Mouse (Mus musculus) heart, adult 9 months (tissue): ENCODE data around the gene Cabp1.

Experiments used
- DNase-seq, 2 experiments: peaks; one replicate each; pipeline ENCODE4 v3.0.0; 2022; ENCODE audit warnings: low spot score in 2 of 2

The Cabp1 gene

DNA sequence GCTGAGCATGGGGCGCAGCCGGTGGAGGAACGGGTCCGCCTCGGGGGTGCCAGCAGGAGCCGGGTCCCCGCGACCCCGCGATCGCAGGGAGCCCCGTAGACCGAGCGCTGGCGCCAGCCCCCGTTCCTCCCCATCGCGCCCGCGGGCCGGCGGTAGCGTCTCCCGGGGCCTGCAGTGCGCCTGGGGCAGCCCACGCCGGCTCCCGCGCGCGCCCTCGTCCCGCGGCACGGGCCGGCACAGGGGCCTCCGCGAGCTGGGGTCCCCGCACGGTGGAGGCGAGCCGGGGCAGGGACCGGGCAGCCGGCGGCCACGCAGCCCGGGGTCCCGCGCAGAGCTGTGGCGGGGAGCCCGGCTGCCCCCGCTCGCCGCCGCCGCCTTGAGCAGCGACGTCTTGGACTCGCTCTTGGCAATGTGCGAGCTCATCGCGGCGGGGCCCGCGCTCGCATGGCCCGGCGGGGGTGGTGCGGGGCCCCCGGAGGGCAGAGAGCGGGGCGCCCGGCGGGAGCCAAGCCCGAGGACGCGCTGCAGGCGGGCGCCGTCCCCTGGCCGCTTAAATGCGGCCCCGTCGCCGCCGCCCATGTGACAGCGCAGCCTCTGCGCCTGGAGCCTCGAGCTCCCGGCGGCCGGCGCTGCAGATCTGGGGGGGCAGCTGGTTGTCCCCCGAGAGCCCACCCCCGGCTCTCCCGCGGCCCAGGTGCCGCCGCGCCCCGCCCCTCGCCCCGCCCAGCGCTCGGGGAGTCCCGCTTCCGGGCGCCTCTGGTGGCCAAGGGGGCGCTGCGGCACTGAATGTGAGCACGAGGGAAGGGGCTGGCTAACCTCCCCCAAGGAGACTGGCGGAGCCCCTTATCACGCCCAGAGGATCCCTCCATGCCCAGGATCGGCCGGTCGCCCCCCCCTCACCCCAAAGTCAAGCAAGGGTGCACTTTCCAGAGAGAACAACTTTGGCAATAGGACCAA is at the start of gene Cabp1:
Gene Cabp1, minus strand, starts transcription at position 713 of the 957 bp plus-strand sequence.
- DNase-seq, result no peak

DNA sequence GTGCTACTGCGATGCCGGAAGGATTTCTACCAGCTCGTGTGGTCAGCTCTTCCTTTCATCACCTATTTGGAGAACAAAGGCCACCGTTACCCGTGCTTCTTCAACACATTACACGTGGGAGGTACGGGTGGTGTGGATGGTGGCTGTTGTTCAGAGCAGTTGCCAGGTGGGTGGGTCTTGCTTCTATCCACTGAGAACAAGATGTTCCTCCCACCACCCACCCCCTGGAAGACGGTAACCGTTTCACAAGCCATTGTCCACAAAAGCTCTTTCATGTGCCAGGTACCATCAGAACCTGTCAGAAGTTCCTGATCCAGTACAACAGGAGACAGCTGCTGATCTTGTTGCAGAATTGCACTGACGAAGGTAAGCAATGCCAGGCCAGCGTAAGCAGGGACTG is 46.0 kb upstream of the Cabp1 start:
- DNase-seq, result no peak

GRCm38 (mm10) chr5:115238729-115239195 is 44.6 kb upstream of the Cabp1 start:
- DNase-seq, result peak; percentile 31 to 32

DNA sequence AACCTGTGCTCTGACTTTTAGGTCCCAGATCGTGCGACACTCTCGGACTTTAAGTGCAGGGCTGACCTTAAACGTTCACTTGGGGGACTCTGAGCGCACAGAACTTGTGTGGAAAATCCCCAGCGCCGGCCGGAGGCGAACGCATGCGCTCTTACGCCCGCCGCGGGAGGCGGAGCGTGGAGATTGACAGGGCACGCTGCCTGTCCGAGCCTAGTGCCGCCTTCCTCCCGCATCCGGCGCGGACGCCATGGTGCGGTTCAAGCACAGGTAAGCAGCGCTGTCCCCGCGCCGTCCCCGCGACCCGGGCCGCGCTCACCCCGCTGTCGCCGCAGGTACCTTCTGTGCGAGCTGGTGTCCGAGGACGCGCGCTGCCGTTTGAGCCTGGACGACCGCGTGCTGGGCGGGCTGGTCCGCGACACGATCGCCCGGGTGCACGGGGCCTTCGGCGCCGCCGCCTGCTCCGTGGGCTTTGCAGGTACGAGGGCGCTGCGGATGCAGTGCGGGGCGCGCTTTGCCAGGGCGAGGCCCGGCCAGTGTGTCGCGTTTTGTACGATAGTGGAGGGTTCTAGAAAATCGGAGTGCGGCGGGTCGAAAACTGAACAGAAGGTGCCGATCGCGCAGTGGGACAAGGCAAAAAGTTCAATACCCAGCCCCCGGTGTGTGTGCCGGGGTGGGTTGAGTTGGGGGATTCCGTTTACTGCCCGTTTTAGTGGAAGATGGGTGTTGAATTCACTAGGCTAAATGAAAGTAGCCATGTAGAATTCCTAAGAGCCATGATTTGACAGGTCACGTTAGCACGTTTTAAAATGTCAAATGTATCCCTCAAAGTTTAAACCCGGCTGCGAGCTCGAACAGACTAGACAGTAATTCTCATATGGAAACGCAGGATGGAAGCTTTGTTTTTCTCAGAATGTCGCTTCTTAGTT is 43.9 kb upstream of the Cabp1 start:
- peak; percentile 91 to 94 for DNase-seq

DNA sequence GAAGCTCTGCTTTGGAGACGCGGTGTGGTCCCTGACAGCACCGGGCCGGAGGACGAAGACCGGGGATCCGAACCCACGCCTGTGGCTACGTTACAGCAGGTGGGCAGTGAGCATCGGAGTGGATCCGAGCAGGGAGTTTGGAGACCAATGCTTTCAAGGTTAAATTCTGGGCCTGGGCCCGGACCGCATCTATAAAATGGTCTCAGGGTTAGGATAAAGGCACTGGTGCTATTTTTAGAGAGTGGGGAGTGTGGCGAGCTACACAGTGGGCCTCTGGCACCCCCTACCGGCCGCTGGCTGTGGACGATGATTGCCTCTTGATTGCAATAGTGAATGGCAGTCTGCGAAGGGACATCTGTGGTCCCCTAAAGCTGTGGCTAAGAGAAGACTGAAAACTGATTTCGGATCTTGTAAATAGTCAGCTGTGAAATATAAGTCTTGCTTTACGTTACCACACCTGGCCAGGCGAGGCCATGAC is 41.6 kb upstream of the Cabp1 start, which contains the start of gene Pop5:
Gene Pop5, plus strand, starts transcription at position 51 of the 478 bp plus-strand sequence.
- DNase-seq, result peak; percentile 75 to 90

DNA sequence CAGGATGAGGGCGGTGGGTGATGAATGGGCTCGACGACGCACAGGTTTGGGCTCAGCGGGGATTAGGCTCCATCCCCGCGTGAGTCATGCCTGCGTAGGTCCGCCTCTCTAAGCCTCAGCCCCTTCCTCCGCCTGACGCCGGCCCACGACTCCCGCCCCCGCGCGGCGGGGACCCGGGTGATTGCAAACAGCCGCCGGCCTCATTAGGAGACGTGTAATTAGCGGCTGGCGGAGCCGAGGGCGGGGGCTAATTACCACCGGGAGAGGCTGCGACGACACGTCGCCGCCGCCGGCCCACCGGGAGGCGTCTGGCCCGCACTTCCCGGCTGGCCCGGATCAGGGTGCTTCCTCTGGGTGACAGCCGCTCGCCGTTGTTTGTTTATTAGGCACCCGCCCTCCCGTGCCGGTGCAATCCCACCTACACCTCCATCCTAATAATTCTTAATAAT is 41.2 kb upstream of the Cabp1 start:
- peak; percentile 78 for DNase-seq

- DNase-seq, result peak in 1 of 2 experiments; percentile 9
These were observed 40.3 kb upstream of the Cabp1 start for GRCm38 (mm10) chr5:115234519-115234918.

DNA sequence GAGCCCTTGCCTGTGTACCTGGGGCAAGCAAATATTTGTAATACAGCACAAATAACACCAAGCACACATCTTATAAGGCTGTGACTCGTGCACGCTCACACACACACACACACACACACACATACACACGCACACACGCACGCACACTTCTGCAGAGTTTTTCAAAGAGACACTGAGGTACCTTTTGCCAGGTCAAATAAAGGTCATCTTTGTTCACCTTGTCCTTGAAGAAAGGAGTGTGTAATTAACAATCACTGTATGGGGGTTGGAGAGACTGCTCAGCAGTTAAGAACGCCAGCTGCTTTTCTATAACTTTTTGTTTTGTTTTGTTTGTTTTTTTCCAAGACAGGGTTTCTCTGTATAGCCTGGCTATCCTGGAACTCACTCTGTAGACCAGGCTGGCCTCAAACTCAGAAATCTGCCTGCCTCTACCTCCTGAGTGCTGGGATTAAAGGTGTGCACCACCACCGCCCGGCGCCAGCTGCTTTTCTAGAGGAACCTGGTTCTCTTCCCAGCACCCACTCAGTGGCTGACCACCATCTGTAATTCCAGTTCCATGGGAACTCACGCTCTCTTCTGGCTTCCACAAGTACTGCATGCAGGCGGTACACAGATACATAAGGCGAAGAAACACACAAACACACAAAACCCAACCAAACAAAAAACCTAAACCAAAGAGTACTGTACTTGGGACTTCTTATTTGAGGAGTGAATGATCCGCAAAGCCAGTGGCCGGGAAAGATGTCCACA is 39.0 kb upstream of the Cabp1 start:
- DNase-seq, result no peak

DNA sequence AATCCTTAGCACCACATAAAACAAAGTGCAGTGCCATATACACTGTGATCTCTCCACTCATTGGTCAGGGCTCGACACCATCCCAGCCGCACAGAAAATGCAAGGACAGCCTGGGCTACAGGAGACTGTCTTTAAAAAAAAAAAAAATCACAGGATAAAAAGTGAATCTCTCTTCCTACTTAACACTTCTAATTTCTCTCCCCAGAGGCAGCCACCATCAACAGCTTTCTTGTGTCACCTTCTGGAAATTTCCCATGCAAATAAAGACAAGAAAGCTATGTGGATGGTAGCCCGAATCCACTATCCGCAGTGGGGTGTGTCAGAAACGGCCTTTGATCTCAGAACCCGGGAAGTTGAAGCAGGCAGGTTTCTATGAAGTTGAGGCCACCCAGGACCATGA is 38.3 kb upstream of the Cabp1 start:
- no peak for DNase-seq

GRCm38 (mm10) chr5:115231552-115232120 is 37.5 kb upstream of the Cabp1 start:
- DNase-seq, result no peak

- peak; percentile 25 to 26 for DNase-seq
These were observed 36.8 kb upstream of the Cabp1 start for GRCm38 (mm10) chr5:115230830-115231551.

DNA sequence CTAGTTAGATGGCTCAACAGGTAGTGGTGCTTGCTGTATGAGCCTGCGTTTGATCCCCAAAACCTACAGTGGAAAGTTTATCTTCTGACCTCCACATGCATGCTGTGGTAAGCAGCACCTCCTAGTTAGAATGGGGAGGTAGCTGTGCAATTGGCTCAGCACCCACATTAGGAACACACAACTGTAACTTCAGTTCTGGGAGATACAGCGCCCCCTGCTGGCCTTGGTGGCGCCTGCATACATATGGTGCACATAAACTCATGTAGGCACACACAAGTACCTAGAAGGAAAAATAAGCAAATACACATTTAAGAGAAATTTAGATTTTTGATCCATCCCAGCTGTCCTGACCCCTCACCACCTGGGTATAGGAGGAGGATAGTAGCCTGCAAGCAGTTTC is 28.3 kb upstream of the Cabp1 start:
- DNase-seq, result no peak

DNA sequence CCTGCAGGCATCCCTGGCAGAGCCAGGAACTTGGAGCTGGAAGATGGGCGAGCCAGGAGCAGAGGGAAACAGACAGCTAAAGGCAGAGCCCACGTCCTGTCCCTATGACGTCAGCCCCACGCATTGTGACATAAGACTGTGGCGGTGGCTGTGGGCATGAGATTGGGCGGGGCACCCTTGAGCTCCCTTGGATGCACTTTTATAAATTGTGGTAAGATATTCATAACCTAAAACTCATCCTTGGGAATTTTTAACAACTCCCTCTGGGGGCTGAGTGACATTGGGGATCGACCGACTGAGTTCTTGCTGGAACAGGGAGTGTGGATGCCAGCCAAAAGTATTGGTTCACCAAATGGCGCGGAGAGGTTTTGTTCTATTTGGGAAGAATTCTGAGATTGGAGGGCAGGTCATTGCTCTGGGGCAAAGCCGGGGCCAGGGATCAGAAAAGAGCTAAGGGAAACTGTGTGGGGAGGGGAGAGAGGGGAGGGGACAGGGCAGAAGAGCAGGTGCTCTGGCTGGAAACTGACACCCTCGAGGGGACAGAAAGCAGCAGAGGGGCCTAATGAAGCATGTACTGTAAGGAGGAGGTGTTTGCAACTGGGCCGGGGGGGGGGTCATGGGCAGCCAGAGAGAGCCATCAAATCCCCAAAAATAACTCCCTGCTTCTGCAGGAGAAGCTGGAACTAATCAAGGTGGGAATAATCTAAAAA is 26.9 kb upstream of the Cabp1 start:
- no peak for DNase-seq

DNA sequence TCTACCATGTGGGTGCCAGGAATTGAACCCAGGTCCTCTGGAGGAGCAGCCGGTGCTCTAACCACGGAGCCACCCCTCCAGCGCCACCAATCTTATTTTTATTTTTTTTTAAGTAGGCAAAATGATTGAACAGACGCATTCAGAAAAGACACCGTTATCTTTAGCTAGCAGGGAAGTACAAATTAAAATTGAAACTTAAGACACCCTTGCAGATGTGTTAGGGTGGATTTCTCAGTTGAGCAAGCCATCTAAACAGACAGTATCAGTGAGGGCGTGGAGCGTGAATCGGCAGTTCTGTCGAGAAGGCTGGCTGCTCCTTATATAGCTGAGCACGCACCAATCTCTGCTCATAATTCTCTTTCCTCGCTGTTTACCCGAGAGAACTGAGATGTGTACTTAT is 23.8 kb upstream of the Cabp1 start:
- DNase-seq, result no peak

- no peak for DNase-seq
These were observed 21.3 kb upstream of the Cabp1 start for GRCm38 (mm10) chr5:115215273-115216185.

DNA sequence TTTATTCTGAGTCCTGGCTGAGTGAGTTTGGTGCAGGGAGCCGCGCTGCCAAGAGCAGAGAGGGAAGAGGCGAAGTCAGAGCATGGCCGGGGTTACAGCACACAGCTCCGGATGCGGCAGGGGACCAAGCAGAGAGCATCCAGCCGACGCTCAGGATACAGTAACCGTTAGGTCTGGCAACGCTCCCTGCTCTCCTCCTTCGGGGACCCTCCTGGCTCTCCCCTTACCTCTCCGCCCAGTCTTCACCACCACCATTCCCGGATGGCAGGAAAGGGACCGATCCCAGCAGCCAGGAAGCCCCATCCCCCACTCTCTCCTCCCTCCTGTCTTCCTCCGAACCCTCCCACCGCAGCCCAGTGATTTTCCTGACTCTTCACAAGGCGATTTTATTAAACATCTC is 20.7 kb upstream of the Cabp1 start:
- peak in 1 of 2 experiments; percentile 6 for DNase-seq

DNA sequence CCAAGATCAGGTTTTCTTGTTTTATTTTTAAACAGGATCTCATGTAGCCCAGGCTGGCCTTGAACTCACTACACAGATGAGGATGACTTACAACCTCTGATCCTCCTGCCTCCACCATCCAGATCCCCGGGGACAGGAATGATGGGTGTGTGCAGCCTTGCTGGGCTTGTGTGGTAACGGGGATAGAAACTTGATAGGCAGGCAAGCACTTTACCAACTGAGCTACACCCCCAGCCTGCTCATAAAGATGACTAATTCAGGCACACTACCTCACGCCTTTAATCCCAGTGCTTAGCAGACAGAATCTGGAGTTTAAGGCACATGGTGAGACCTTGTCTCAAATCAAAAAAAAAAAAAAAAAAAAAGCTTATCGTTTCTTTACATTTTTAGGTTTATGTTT is 18.7 kb upstream of the Cabp1 start:
- no peak for DNase-seq

DNA sequence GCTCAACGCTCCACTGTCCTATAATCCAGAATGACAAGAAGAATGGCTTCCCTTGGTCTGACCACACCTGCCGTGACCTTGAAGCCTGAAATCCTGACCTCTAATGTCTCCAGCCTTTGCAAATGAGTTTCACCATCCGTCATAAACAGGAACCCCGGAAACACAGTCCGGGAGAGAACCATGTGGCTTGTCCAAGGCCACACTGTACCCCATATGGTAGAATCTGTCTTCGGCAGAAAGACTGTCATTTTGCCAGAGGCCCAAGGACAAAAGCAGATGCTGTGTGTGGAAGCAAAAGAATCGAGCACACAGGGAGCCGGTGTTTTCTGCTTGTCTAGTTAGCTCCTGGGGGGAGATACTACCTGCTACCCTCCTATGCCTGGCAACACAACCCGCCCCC is 18.3 kb upstream of the Cabp1 start:
- DNase-seq, result no peak
